Mouse (Mus musculus) CH12.LX (cell line): ENCODE results near the gene Cend1. TPM values are rescaled to one million over a fixed set of nuclear protein-coding genes. Genes with fewer than 3 reads are reported as not detected.

Source experiments
- DNase-seq: peaks from one replicate; pipeline ENCODE4 v3.0.0-alpha.2; 2013; ENCODE audit errors: extremely low read depth
- H3K27ac ChIP-seq: 2 replicates; pipeline ENCODE4 v1.5.1; 2012; ENCODE audit warnings: low read depth, mild to moderate bottlenecking, control low read depth, moderate library complexity; ENCODE audit not compliant: insufficient read depth
- H3K27me3 ChIP-seq: replicated peaks from 2 replicates; pipeline ENCODE3; 2012; ENCODE audit warnings: inconsistent platforms
- H3K36me3 ChIP-seq, 2 experiments: replicated peaks in 1 of 2; 2 replicates each; pipeline versions ENCODE3 to v1.6.1; 2012; ENCODE audit warnings: inconsistent platforms in 1 of 2, low read length in 1 of 2, mild to moderate bottlenecking in 1 of 2, mixed read lengths in 1 of 2, moderate library complexity in 1 of 2; ENCODE audit not compliant: control insufficient read depth in 1 of 2, insufficient read depth in 1 of 2
- H3K4me1 ChIP-seq, 2 experiments: 2 replicates each; pipeline ENCODE4 v1.6.1; 2012; ENCODE audit warnings: inconsistent platforms in 1 of 2, moderate library complexity in 1 of 2; ENCODE audit not compliant: insufficient read depth in 2 of 2, control insufficient read depth in 1 of 2
- H3K4me2 ChIP-seq: 2 replicates; pipeline ENCODE4 v1.6.1; 2012; ENCODE audit warnings: low read depth, mild to moderate bottlenecking, control low read depth; ENCODE audit not compliant: poor library complexity, insufficient read depth, severe bottlenecking
- H3K4me3 ChIP-seq, 3 experiments: fragments of 150-350 bp in 1 of 3; sonication (generic) in 1 of 3; replicated peaks in 1 of 3; 2 replicates each; pipeline versions ENCODE3 to v1.5.1; 2011 to 2012; ENCODE audit warnings: low read depth in 2 of 3, low read length in 2 of 3, mild to moderate bottlenecking in 2 of 3, moderate library complexity in 2 of 3, control low read depth in 1 of 3, improper control_type of control experiment in 1 of 3, inconsistent platforms in 1 of 3, mixed read lengths in 1 of 3; ENCODE audit not compliant: poor library complexity in 1 of 3
- H3K79me2 ChIP-seq: replicated peaks from 2 replicates; pipeline ENCODE4 v1.6.1; 2012; ENCODE audit warnings: mild to moderate bottlenecking, moderate library complexity; ENCODE audit not compliant: control insufficient read depth, poor library complexity, insufficient read depth, severe bottlenecking; ENCODE audit errors: extremely low read depth
- H3K9ac ChIP-seq: 2 replicates; pipeline ENCODE4 v1.6.1; 2012; ENCODE audit warnings: low read depth, mild to moderate bottlenecking, control low read depth, moderate library complexity; ENCODE audit not compliant: insufficient read depth
- H3K9me3 ChIP-seq: replicated peaks from 2 replicates; pipeline ENCODE3; 2012; ENCODE audit warnings: low read length, inconsistent platforms, mixed read lengths
- BHLHE40 ChIP-seq: IDR thresholded peaks from 2 replicates; pipeline ENCODE4 v1.6.1; 2011; ENCODE audit warnings: mild to moderate bottlenecking, low read depth, low read length, improper control_type of control experiment
- ELF1 ChIP-seq: IDR thresholded peaks from 2 replicates; pipeline ENCODE4 v1.6.1; 2014; ENCODE audit warnings: low read depth, mild to moderate bottlenecking, inconsistent platforms, low read length, improper control_type of control experiment
- EP300 ChIP-seq: IDR thresholded peaks from 2 replicates; pipeline ENCODE4 v1.6.1; 2011; ENCODE audit warnings: low read length, improper control_type of control experiment
- ETS1 ChIP-seq: conservative IDR thresholded peaks from 2 replicates; pipeline ENCODE4 v1.6.1; 2012; ENCODE audit warnings: low read depth, mild to moderate bottlenecking, inconsistent platforms, low read length, improper control_type of control experiment, moderate library complexity
- HCFC1 ChIP-seq: IDR thresholded peaks from 2 replicates; pipeline ENCODE4 v1.6.1; 2012; ENCODE audit warnings: low read depth, mild to moderate bottlenecking, inconsistent platforms, low read length, improper control_type of control experiment
- JUN ChIP-seq: IDR thresholded peaks from 2 replicates; pipeline ENCODE4 v1.6.1; 2011; ENCODE audit warnings: low read depth, mild to moderate bottlenecking, low read length, improper control_type of control experiment, moderate library complexity; ENCODE audit not compliant: insufficient read depth
- JUND ChIP-seq: conservative IDR thresholded peaks from 2 replicates; pipeline ENCODE4 v1.6.1; 2011; ENCODE audit warnings: low read depth, low read length, improper control_type of control experiment
- MAX ChIP-seq: IDR thresholded peaks from 2 replicates; pipeline ENCODE4 v1.6.1; 2011; ENCODE audit warnings: low read length, improper control_type of control experiment
- MAZ ChIP-seq: IDR thresholded peaks from 2 replicates; pipeline ENCODE4 v1.6.1; 2012; ENCODE audit warnings: low read depth, mild to moderate bottlenecking, inconsistent platforms, low read length, improper control_type of control experiment, moderate library complexity
- MXI1 ChIP-seq: IDR thresholded peaks from 2 replicates; pipeline ENCODE4 v1.6.1; 2011; ENCODE audit warnings: mild to moderate bottlenecking, low read depth, low read length, improper control_type of control experiment
- MYC ChIP-seq: IDR thresholded peaks from 2 replicates; pipeline ENCODE4 v1.6.1; 2011; ENCODE audit warnings: low read depth, mild to moderate bottlenecking, improper control_type of control experiment, low read length
- NELFE ChIP-seq: IDR thresholded peaks from 2 replicates; pipeline ENCODE4 v1.6.1; 2011; ENCODE audit warnings: low read depth, low read length, improper control_type of control experiment
- NRF1 ChIP-seq: IDR thresholded peaks from 2 replicates; pipeline ENCODE4 v1.6.1; 2014; ENCODE audit warnings: low read depth, mild to moderate bottlenecking, inconsistent platforms, low read length, improper control_type of control experiment, moderate library complexity
- POLR2A ChIP-seq: IDR thresholded peaks from 2 replicates; pipeline ENCODE4 v1.6.1; 2011; ENCODE audit warnings: low read depth, mild to moderate bottlenecking, improper control_type of control experiment, low read length
- POLR2AphosphoS2 ChIP-seq: IDR thresholded peaks from 2 replicates; pipeline ENCODE4 v1.6.1; 2011; ENCODE audit warnings: low read depth, low read length, improper control_type of control experiment
- RAD21 ChIP-seq: IDR thresholded peaks from 2 replicates; pipeline ENCODE4 v1.6.1; 2011; ENCODE audit warnings: low read depth, mild to moderate bottlenecking, low read length, improper control_type of control experiment, moderate library complexity
- RCOR1 ChIP-seq: conservative IDR thresholded peaks from 2 replicates; pipeline ENCODE4 v1.6.1; 2012; ENCODE audit warnings: low read depth, mild to moderate bottlenecking, inconsistent platforms, low read length, improper control_type of control experiment
- SIN3A ChIP-seq: IDR thresholded peaks from 2 replicates; pipeline ENCODE4 v1.6.1; 2012; ENCODE audit warnings: low read length, improper control_type of control experiment, inconsistent platforms
- SMC3 ChIP-seq: IDR thresholded peaks from 2 replicates; pipeline ENCODE4 v1.6.1; 2011; ENCODE audit warnings: low read depth, low read length, improper control_type of control experiment
- TBP ChIP-seq: conservative IDR thresholded peaks from 2 replicates; pipeline ENCODE4 v1.6.1; 2011; ENCODE audit warnings: low read depth, low read length, improper control_type of control experiment
- TCF12 ChIP-seq: IDR thresholded peaks from 2 replicates; pipeline ENCODE4 v1.6.1; 2014; ENCODE audit warnings: low read depth, mild to moderate bottlenecking, inconsistent platforms, low read length, improper control_type of control experiment
- USF1 ChIP-seq: IDR thresholded peaks from 2 replicates; pipeline ENCODE4 v1.6.1; 2014; ENCODE audit warnings: low read depth, mild to moderate bottlenecking, inconsistent platforms, low read length, improper control_type of control experiment
- ZC3H11A ChIP-seq: IDR thresholded peaks from 2 replicates; pipeline ENCODE4 v1.6.1; 2012; ENCODE audit warnings: low read depth, mild to moderate bottlenecking, inconsistent platforms, low read length, improper control_type of control experiment
- ZMIZ1 ChIP-seq: IDR thresholded peaks from 2 replicates; pipeline ENCODE4 v1.6.1; 2012; ENCODE audit warnings: low read depth, mild to moderate bottlenecking, inconsistent platforms, low read length, improper control_type of control experiment
- ZNF384 ChIP-seq: IDR thresholded peaks from 2 replicates; pipeline ENCODE4 v1.6.1; 2012; ENCODE audit warnings: low read depth, low read length, improper control_type of control experiment, inconsistent platforms
- dilution Hi-C: fragments of 300-500 bp; cut with MboI; formaldehyde crosslinking; loops from 2 replicates; pipeline ENCODE4 v1.14.3; 2020; ENCODE audit warnings: low sequenced_read_pairs; ENCODE audit not compliant: extremely low pct_unique_long_range_greater_than_20kb, extremely low pct_ligation_motif_present
- in situ Hi-C: fragments of 300-500 bp; cut with MboI; formaldehyde crosslinking; loops from 3 replicates; pipeline ENCODE4 v1.14.3; 2019; ENCODE audit warnings: low sequenced_read_pairs, low pct_ligation_motif_present, low pct_unique_long_range_greater_than_20kb, mixed read lengths
- polyA plus RNA-seq: library from polyadenylated mRNA; unstranded; fragments of >175 nt; gene quantifications from 2 replicates; pipeline ENCODE4 v1.2.1, GENCODE M21; 2012; ENCODE audit warnings: low read depth; ENCODE audit not compliant: insufficient read length
- total RNA-seq, 2 experiments: library from RNA; depleted of rRNA; stranded (reverse); fragments of 300-350 nt in 1 of 2; fragments of >200 nt in 1 of 2; gene quantifications; 2 replicates each; pipeline ENCODE4 v1.2.3; 2012 to 2014

Gene Cend1
- total and polyA plus RNA-seq, 3 experiments = not detected

DNA sequence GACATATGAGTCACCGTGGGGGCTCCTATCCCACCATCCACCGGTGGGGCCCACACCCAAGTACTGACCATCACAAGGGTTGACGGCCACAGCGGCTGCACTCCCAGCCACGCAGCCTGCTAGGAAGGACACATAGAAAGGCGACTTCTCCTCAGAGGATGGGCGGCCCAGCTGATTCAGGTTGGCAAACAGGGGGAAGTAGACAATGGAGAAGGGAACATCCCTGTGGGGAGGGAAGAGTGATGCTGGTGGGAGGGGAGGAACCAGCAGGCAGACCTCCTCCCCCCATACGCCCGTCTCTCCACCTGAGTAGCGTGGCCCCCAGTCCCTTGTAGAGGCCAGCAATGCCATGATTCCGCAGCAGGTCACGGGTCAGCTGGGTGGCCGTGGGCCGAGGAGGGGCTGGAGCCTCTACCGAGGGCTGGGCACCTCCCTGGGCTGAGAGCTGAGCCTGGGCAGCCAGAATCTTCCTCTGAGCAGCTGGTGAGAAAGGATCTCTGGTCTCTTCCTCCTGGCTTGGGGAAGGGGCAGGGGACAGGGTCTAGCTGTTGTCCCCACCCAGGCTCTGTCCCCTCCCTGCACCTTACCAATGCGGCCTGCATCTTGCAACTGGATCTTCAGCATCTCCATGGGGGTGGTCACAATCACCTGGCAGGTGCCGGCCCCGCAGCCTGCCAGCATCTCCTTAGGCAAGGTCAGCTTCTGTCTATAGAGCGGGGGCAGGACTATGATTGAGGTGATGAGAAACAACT is 2.3 kb upstream of the Cend1 start:
- H3K79me2 ChIP-seq = peaks cover 11% of the 10 kb centered on the region
- H3K27me3 ChIP-seq = no peaks in the 10 kb centered on the region
- no peak for DNase-seq
- H3K9me3 ChIP-seq = no peaks in the 10 kb centered on the region
- H3K36me3 ChIP-seq = peaks cover 39 to 49% of the 10 kb centered on the region in 2 experiments
- H3K4me1 ChIP-seq = peaks cover 17 to 28% of the 10 kb centered on the region in 2 experiments
- H3K27ac ChIP-seq = no peak overlapping the region
- no peak overlapping the region for H3K4me3 ChIP-seq
- in situ Hi-C loops = no loop called here
- no peak overlapping the region for H3K4me2 ChIP-seq
- no peak for TF ChIP-seq HCFC1
- TF ChIP-seq BHLHE40 = no peak
- TF ChIP-seq MYC = no peak
- no peak for TF ChIP-seq RAD21
- no peak for TF ChIP-seq TCF12
- TF ChIP-seq MAZ = no peak
- no peak for TF ChIP-seq ETS1
- TF ChIP-seq USF1 = no peak
- no peak for TF ChIP-seq MAX
- TF ChIP-seq TBP = no peak
- no peak for TF ChIP-seq POLR2AphosphoS2
- no peak for TF ChIP-seq ZC3H11A
- no peak for TF ChIP-seq MXI1
- no peak for TF ChIP-seq RCOR1
- TF ChIP-seq POLR2A = no peak
- no peak for TF ChIP-seq SMC3
- TF ChIP-seq JUN = no peak
- TF ChIP-seq NRF1 = no peak
- H3K9ac ChIP-seq = no peak overlapping the region
- dilution Hi-C loops = no loop called here

DNA sequence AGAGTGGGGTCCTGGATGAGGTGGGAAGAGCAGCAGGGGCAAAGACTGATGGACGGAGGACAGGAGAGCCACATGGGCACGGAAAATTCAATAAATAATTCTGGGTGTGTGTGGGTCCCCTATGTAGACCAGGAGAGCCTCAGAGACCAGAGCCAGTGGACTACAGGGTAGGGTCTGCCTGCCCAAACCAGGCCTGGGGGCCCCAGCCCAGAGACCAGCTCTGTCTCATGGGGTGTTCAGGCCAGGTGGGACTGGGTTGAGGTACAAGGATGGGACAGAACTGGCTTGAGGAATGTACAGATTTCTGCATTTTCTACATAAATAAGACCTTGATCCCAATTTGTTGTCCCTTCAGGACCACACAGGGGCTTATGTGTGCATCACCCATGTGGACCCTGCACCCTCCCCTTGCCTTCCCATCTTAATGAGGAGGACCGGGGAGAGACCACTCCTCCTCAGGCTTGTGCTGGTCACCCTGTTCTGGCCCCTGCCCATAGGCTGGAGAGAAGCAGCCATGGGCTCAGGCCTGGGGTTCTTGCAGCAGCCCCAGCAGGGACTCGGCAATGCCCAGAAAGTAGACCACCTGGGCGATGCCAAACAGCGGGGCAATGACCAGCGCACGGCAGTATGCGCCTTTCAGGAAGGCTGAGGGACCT is 1.4 kb upstream of the Cend1 start:
- in situ Hi-C loops (no loop called here), dilution Hi-C loops (no loop called here)
- Histone ChIP-seq H3K27me3 (no peaks in the 10 kb centered on the region), H3K4me3 (no peak overlapping the region), H3K4me1 (peaks cover 11 to 19% of the 10 kb centered on the region in 2 experiments), H3K79me2 (peaks cover 3% of the 10 kb centered on the region; the same call in 1 of the 2 replicates), H3K4me2 (no peak overlapping the region), H3K36me3 (peaks cover 39 to 49% of the 10 kb centered on the region in 2 experiments), H3K9me3 (no peaks in the 10 kb centered on the region), H3K27ac (no peak overlapping the region), H3K9ac (no peak overlapping the region)
- no peak for DNase-seq
- TF ChIP-seq SIN3A (no peak), TCF12 (no peak), NELFE (no peak), POLR2A (no peak), ZNF384 (no peak), EP300 (no peak), ZMIZ1 (no peak), SMC3 (no peak), ELF1 (no peak), JUND (no peak)
